Mouse (Mus musculus) forebrain, embryonic 16.5 days (tissue): ENCODE results near the gene Adam30. TPM values are rescaled to one million over a fixed set of nuclear protein-coding genes. Genes with fewer than 3 reads are reported as not detected.

Experiments used
- ATAC-seq: fragments of 200-750 bp; cut with Nextera tagmentation; 2 replicates; pipeline ENCODE4 v1.8.0; 2017; ENCODE audit warnings: mild to moderate bottlenecking, moderate library complexity
- H3K27ac ChIP-seq: fragments of 300-500 bp; sonication (generic); 2 replicates; pipeline ENCODE4 v1.5.1; 2014; ENCODE audit warnings: low read length, control low read depth
- H3K27me3 ChIP-seq: fragments of 300-500 bp; sonication (generic); replicated peaks from 2 replicates; pipeline ENCODE4 v1.6.1; 2014; ENCODE audit warnings: low read length; ENCODE audit not compliant: control insufficient read depth, insufficient read depth
- H3K36me3 ChIP-seq: fragments of 300-500 bp; sonication (generic); 2 replicates; pipeline ENCODE4 v1.6.1; 2014; ENCODE audit not compliant: control insufficient read depth, insufficient read depth
- H3K4me1 ChIP-seq: fragments of 300-500 bp; sonication (generic); replicated peaks from 2 replicates; pipeline ENCODE4 v1.6.1; 2014; ENCODE audit warnings: low read length; ENCODE audit not compliant: control insufficient read depth, insufficient read depth
- H3K4me2 ChIP-seq: fragments of 300-500 bp; sonication (generic); 2 replicates; pipeline ENCODE4 v1.6.1; 2014; ENCODE audit warnings: mild to moderate bottlenecking, low read length, control low read depth
- H3K4me3 ChIP-seq: fragments of 300-500 bp; sonication (generic); replicated peaks from 2 replicates; pipeline ENCODE4 v1.5.1; 2014; ENCODE audit warnings: mild to moderate bottlenecking, low read length, control low read depth
- H3K9ac ChIP-seq: fragments of 300-500 bp; sonication (generic); replicated peaks from 2 replicates; pipeline ENCODE4 v1.6.1; 2014; ENCODE audit warnings: low read depth, low read length, control low read depth
- H3K9me3 ChIP-seq: fragments of 300-500 bp; sonication (generic); 2 replicates; pipeline ENCODE4 v1.6.1; 2016; ENCODE audit warnings: low read length; ENCODE audit not compliant: control insufficient read depth
- WGBS: fragments of 180-500 bp; shearing (Covaris S2); extraction: QIAGEN DNeasy Blood & Tissue Kit; methylation state at CpG from one replicate; pipeline ENCODE4 v1.1.7; 2014; 5-methylcytosine and 5-hydroxymethylcytosine counted together
- polyA plus RNA-seq: library from polyadenylated mRNA; unstranded; fragments of >200 nt; fragmentation: Nextera tagmentation; extraction: Ambion mirVana; gene quantifications from 2 replicates; pipeline ENCODE4 v1.2.1, GENCODE M21; 2015

Adam30 gene
- polyA plus RNA-seq, 1 experiment from 2014 or later: not detected

DNA sequence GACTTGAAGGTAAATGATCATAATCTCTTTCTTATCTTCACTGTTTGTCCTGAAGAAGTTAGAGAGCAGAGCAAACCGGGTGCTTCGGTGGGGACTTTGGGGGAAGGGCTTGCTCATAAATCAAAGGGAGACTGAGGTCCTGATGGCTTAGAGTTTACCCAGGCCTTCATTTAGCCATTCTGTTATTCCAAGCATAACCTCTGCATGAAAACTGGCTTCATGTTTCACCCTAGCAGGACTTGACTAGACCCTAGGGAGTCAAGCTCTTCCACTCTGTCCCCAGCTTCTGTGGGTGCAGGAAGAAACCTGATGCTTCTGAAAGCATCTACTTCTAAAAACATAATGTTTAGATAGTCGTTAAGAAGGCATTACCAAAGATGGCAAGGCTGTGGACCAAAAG is 46.5 kb downstream of the Adam30 start:
- ATAC-seq: no peak
- no peak overlapping the region for H3K27ac ChIP-seq

DNA sequence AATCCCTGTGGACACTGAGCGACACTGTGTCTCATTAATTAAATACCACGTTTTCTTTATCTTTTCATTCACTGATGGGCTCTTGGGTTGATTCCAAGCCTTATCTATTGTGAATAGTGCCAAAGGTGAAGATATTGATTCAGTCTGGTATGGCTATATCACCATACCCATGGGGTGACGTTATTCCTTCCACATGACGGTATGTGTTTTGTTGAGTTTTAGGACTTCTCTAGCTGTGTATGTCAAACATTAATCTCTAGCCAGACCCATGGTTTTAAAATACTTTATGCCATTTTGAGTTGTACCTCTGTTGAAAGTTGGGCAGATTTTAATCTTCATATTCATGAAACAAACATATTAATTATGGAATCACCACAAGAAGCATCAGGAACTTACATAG is 48.7 kb downstream of the Adam30 start:
- 73% methylated on average over 4 of the region's 4 CpGs for WGBS
- Histone ChIP-seq H3K27ac (no peak overlapping the region), H3K9ac (no peak overlapping the region), H3K36me3 (no peaks in the 10 kb centered on the region), H3K4me3 (no peak overlapping the region), H3K9me3 (no peaks in the 10 kb centered on the region), H3K4me2 (no peak overlapping the region), H3K27me3 (no peaks in the 10 kb centered on the region), H3K4me1 (peaks cover 16% of the 10 kb centered on the region)
- no peak for ATAC-seq

More for the DNA sequence above, 46.5 kb downstream of the Adam30 start:
- Histone ChIP-seq H3K36me3 (no peaks in the 10 kb centered on the region), H3K27me3 (no peaks in the 10 kb centered on the region), H3K4me2 (no peak overlapping the region), H3K9me3 (no peaks in the 10 kb centered on the region), H3K4me1 (peaks cover 11% of the 10 kb centered on the region), H3K9ac (no peak overlapping the region), H3K4me3 (no peak overlapping the region)
- WGBS: 77% methylated on average over 3 of the region's 3 CpGs

DNA sequence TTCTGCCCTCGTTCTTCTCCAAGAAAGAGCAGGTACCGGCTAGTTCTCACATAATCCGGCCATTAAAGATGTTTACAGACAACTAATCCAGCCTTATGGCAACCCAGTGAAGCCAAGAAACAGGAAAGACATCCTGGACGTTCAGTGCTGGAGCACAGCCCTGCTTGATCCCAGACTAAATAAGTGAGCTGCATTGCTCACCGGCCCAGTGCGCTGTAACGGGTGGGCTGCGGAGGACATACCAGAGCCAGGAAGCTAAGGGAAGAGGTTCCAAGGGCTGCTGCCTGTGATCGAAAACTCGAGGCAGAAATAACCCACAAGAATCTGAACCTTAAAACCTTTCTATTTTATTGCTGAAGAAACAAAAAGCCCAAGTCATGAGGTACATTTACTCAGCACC is 50.4 kb downstream of the Adam30 start:
- 47% methylated on average over 10 of the region's 10 CpGs for WGBS
- no peak overlapping the region for H3K4me3 ChIP-seq
- peak; percentile 75 for ATAC-seq

DNA sequence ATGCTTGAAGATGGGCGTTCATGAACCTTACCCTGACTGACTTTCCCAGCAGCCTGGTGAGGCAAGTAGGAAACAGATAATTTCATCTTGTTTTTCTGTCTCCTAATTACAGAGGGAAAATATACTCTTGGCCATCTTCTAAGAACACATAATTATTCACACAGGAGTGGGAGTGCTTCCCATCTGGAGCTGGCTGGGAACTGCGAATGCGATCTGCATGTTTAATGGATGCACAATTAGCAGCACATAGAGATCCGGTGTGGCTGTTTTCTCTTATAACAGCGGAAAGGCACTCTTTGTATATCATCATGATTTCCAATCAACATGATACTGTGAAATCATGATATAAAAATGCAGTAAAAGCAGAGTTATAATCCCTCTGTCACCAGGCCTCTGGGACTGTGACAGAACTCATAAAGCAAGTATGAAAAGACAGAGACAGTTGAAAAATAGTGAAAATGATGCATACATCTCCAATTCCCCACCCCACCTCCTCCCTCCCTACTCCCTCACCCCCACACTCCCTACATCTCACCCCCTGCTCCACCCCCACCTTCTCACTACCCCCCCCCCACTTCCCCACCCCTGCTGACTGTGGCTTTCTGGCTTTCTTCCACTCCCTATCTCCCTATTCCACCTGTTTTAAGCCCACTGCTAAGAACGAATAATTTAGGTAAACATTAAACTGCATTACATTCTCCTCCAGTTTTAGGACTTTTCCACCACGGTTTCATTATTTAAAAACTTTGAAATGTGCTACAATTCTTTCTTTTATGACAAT is 51.1 kb downstream of the Adam30 start:
- Histone ChIP-seq H3K36me3 (no peaks in the 10 kb centered on the region), H3K4me1 (peaks cover 16% of the 10 kb centered on the region), H3K9ac (no peak overlapping the region), H3K4me2 (peak overlapping the region; percentile 17), H3K27me3 (no peaks in the 10 kb centered on the region), H3K9me3 (no peaks in the 10 kb centered on the region), H3K27ac (peak overlapping the region; percentile 83), H3K4me3 (no peak overlapping the region)
- 22% methylated on average over 7 of the region's 7 CpGs for WGBS
- peak; percentile 96 for ATAC-seq

More for the DNA sequence above, 50.4 kb downstream of the Adam30 start:
- peak overlapping the region; percentile 83 for H3K27ac ChIP-seq
- H3K4me1 ChIP-seq: peaks cover 16% of the 10 kb centered on the region
- no peaks in the 10 kb centered on the region for H3K27me3 ChIP-seq
- no peaks in the 10 kb centered on the region for H3K9me3 ChIP-seq
- no peaks in the 10 kb centered on the region for H3K36me3 ChIP-seq
- peak overlapping the region; percentile 12; the same call in 1 of the 2 replicates for H3K4me2 ChIP-seq
- no peak overlapping the region for H3K9ac ChIP-seq

Other genes starting within 250 kb of the Adam30 start
- 14.6 and 19.5 TPM in 2 replicates for gene Notch2, start 147.1 kb upstream of the Adam30 start, polyA plus RNA-seq
- gene Reg4, start 61.5 kb downstream of the Adam30 start, polyA plus RNA-seq: not detected in 2 replicates
- gene Hmgcs2, start 119.8 kb downstream of the Adam30 start, polyA plus RNA-seq: 10.8 and 12.8 TPM in 2 replicates
- gene Phgdh, start 179.4 kb downstream of the Adam30 start, polyA plus RNA-seq: 168 and 190 TPM in 2 replicates
- gene Zfp697, start 221.8 kb downstream of the Adam30 start, polyA plus RNA-seq: 14.7 and 18.1 TPM in 2 replicates